Mouse (Mus musculus): Measurements from ENCODE around the gene Ahcyl1.
"Not testable (repeated sequence)": the region's sequence is repeated elsewhere in the genome, so short reads cannot be mapped to it uniquely, and the experiment has no call there.

The Ahcyl1 gene

DNA sequence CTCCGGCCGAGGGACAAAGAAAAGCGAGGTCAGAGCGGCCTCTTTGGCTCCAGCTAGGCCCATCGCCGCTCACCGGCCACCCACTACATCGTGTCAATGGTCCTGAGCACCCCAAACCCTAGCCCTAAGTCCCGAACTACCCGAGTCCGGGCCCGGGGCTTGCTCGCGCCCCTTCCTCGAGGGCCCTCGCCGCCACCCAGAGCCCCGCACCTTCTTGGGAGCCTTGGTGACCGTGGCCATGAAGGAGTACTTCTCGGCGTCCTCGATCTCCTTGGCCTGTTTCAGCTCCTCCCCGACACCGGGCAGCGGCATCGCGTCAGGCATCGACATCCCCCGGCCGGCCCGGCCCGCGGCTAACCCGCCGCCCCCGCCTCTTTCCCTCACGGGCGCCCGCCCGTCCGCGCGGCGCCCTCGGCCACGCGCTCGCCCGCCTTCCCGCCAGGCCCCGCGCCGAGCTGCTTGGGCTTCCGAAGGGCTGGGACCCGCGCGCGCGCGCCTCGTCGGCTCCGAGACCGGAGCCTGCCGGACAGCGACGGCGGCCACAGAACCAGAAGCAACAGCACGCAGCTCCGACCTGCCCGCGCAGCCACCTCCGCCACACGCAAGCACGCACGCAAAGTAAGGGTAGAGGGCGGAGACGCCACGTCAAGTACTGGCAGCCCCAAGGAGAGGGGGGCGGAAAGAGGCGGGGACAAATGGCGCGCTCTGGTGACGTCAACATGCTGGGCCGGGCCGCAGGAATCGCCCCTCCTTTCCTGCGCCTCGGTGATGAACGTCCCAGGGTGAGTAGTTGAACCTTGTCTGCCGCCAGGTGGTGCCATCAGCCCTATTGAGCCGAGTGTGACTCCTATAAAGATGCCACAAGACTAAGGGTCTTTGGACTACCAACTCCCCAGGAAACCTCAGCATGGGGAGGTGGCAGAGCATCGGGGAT is at the start of gene Ahcyl1:
Gene Ahcyl1 (minus strand): TSS at position 613 of the 934 bp plus-strand sequence.
- DNase-seq (ENCODE audit: low spot score): peak; percentile 99

DNA sequence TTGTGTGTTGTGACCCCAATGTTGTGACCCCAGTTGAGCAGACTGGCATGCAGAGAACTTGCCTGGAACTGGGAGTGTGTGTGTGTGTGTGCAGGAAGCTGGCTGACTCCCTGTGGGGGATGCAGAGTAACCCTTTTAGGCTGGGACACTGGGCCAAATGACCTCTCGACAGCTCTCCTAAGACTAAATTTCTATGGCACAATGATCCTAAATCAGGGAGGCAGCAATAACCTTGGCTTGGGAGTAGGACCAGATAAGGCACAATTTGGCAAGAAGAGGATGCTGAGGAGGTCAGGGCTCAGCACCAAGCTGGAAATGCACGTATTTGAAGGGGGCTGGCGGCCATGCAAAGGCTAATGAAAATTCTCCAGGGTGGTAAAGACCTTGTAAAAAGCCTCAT is 49.7 kb upstream of the Ahcyl1 start:
- DNase-seq (ENCODE audit: low spot score): no peak

DNA sequence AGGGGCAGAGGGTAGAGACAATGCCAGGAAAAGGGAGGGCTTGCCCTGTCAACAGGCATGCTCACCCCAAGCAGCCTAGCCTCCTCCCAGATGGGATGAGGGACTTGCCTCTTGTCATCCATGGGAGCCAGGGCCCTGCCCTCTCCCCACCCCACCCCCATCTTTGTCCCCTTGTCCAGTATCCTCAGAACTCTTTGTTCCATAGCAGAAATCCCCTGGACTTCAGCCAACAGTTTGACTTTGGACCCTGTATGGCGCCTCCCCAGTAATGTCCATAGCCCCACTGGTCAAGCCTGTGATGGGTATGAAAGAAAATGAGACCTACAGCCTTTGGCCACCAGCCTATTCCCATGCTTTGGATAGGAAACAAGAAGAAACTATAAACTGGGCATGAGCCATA is 47.3 kb upstream of the Ahcyl1 start:
- no peak for DNase-seq (ENCODE audit: low spot score)

DNA sequence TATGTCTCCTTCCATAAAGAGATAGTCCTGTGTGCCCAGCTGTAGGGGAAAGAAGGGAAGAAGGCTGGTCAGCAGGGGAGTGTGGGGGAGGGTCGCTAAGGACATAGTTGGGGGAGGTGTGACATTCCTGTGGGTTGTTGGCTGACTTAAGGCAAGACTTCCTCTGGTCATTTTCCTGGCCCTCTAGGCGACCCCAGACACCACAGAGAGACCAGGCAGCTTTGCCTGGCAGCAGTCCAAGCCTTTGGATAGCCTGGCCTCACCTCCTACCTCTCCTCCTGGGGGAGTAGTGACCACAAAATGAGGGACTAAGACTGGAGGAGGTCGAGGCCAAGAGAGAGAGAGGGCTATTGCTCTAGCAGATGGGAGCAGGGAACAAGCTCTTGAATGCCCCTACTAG is 46.7 kb upstream of the Ahcyl1 start:
- no peak for DNase-seq (ENCODE audit: low spot score)

DNA sequence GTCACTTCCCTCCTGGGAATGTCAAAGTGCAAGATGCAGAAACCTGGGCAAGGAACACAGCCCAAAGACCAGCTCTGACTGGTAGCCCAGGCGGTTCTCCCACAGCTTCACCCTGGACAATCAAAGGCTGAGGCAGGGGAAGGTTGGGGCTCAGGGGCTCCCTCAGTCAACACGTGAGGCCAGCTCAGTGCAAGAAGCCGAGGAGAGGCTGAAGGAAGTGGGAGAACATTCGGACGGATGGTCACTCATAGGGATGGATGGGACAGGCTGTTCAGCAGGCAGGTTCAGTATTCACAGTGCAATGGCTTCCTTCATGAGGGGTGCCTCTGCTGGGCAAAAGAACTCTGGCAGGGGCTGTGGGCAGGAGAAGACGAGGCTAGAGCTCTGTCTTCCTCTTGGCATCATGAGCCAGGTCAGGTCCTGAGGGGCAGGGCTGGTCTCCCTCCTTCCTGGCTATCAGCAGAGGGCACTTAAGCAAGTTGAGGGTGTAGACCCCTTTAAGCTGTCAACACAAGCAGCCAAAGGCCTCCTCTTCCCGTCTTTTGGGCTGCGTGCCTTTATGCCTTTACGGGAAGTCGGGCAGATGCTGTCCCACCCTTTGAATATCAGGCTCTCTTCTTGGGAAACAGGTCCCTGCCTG is 45.8 kb upstream of the Ahcyl1 start:
- no peak for DNase-seq (ENCODE audit: low spot score)

DNA sequence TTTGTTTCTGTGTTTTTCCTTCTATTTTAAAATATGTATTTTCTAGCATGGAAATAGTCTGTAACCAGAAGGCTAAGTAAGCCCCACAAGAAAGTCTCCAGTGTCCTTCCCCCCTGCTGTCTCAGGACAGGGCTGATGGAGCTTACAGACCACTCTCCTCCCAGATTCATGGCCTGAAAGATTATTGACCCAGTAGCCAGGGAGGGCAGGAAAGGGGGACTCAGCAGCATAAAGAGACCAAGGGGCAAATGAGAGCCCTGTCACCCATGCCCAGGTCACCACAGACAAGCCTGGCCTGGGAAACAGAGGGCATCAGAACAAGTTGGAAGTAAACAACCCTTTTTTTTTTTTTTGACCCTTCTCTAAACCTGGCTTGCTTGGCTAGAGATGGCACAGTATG is 45.0 kb upstream of the Ahcyl1 start:
- DNase-seq (ENCODE audit: low spot score): no peak

DNA sequence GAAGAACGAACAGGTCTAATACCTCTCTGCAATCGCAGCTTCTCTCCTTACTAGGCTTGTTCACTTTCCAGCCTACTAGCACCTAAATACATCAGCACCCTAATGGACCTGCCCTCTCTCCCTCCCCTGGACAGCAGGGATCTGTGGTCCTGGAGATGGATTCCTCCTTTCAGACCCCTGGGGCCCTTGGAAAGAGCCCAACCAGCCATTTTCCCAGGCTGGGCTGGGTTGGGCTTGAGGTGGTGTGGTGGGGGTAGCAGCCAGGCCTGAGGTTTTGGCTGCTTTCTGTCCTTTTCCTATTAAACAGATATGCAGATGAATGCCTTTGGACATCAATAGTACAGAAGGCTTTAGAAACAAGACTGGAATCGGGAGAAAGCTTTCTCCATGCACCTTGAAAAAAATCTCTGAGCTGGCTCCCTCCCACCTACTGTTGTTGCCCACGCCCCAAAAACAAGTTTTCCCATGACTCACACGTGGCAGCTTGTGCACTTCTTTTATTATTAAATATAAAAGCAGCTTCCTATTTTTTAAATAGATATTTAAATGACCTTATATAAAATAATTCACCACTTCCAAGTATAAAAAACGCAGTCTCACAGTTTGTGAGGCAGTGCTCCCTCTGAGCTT is 44.3 kb upstream of the Ahcyl1 start:
- DNase-seq (ENCODE audit: low spot score): peak; percentile 85

DNA sequence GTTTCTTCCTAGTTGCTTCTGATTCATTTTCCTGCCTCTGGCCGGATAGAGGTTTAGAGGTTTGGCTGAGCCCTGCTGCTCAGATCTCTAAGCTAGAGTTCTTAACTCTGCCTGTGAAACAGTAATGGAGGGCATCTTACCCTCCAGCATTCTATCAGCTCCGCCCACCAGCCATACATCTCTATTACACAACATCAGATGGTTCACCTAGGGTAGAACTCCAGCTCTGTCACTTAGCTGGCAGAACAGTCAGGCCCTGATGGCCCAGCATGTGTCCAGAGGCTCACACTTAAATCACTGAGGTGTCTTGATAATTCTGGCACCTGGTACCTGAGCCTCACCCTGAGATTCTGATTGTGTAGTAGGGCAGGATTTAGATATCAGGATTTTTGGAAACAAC is 43.6 kb upstream of the Ahcyl1 start:
- no peak for DNase-seq (ENCODE audit: low spot score)

DNA sequence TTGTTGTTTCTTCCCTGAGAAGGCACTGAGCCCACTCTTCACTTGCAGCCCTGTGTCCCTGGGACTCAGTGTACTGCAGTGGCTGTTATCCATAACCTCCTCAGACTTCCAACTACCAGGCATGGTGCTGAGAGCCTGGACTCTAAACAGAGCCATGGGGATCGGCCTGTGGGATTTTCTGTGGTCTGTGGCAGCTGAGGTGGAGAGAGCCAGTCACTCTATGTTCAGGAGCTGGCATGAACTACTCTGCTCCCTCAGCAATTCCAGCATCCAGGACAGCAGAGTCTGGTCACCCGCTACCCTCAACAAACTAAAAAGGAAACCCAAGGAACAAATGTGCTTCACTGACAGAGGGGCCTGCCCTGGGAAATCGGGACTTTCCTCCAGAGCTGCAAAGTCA is 43.1 kb upstream of the Ahcyl1 start:
- DNase-seq (ENCODE audit: low spot score): no peak

DNA sequence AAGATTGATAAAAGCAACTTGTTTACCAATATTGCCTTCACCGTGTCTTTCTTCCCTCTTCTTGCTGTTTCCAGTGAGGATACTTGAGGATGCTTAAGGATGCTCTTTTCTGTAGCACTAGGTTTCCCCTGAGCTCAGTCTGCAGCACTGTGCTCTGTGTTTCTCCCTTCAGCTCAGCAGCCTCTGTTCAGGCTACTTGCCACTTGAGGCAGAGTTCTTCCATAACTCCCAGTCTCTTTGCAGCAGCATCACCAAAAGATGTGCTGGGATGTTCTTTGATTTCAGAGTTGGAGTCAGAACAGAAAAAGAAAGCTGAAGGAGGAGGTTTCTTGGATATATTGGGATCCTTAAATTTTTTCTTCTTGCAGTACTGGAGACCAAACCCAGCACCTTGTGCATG is 42.3 kb upstream of the Ahcyl1 start:
- no peak for DNase-seq (ENCODE audit: low spot score)

DNA sequence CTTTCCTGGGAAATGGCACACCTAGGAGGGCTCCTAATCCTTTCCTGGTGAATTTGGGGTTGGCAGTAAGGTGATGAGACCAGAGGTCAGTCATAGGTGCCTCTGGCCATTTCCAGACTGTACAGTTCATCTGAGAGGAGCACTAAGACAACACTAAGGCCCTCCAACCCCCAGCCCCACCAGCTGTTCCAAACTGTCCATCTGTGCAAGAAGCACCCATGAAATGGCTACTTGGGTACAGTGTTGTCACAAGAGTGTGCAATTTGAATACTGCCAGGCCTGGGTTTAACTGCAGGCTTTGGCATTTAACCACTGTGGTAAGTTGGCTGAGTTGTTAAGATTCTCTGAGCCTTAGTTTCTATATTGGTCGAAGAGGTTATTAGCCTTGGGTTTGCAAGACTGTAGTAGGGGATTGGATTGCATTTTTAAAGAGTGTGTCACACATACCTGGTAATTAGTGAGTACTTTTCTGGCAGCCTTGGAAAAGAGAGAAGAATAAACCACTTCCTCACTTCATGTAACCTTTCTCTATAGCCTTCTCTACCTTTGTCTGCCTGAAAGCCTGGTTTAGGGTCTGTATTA is 41.3 kb upstream of the Ahcyl1 start:
- DNase-seq (ENCODE audit: low spot score): no peak

DNA sequence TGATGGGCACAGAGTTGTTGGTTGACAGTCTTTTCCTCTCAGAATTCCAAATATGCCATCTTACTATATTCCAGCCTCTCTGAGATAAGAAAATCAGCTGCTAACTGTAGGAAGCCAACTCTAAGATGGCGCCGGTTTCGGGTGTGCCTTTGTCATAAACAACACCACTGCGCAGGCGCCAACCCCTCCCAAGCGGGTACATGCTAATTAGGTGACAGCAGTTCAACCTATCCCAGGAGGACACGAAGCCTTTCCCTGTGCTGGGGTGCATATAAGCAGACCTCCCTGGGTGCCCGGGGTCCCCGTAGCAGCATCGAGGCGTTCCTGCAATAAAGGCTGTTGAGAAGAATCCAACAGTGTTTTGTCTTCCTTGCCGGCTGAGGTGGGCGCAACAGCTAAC is 39.3 kb upstream of the Ahcyl1 start:
- DNase-seq (ENCODE audit: low spot score): not testable (repeated sequence)

DNA sequence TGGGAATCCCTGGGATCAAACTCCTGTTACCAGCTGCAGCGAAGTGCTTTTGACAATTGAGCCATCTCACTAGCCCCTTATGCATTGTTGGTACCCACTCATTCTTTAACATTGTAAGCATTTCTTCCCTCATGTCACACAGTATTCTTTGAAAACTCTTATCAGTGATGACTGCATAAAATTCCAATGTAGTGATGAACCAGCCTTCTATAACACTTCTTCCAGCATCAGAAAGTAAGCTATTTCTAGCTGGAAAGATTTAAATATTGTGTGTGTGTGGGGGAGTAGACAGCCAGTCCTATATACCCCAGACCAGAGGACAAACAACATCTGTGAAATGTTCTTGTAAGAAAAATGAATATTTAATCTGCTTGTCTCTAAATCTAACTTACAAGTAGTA is 37.0 kb upstream of the Ahcyl1 start:
- no peak for DNase-seq (ENCODE audit: low spot score)

DNA sequence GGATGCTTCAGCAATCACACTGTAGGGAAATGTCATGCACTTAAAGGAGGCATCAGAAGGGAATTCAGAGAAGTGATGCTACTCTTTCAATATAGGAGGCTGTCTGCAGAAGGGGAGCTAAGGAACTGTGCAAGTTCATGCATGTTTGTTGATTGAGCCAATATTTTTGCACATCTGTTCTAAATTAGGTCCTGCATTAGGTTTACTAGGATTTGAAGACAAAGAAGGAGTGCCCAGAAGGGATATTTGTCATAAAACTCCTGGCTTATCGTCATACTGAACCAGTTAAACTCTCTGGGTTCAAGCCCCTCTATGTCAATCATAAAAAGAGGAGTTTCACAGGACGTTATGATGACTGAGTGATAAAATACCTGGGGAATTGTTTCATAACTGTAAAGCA is 33.9 kb upstream of the Ahcyl1 start:
- no peak for DNase-seq (ENCODE audit: low spot score)

DNA sequence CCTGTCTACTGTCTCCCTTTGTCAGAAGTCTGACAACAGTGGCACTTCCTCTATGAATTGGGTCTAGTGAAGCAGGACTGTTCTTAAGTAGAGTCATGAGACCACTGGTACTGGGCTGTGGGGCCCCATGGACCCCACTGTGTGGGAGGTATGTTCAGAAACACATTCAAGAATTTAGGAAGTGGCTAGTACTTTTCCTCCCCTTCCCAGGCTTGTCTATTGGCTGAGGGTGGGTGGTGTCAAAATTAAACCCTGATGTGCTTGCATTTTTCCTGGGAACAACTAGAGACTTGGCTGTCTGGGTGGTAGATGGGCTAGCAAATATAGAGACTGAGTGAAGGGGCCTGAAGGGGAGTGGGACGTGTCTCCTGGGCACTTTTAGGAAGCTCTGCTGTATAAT is 32.1 kb upstream of the Ahcyl1 start:
- no peak for DNase-seq (ENCODE audit: low spot score)

DNA sequence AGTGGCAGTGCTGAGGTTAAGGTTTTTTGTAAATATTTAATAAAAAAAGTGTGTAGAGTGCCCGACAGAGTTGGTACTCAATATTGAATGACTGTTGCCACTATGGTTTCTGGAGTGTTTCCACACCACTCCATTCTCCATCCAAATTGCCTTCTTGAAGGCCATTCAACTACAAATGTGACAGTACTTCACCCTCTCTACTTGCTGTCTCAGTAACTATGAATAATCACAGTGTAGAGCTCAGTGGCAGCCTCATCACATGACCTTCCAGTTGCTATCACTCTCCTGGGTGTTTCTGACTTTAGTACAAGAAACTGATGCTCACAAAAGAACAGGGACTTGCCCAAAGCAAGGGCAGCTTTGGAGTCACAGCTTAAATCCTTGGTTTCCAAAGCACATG is 19.6 kb upstream of the Ahcyl1 start:
- no peak for DNase-seq (ENCODE audit: low spot score)

DNA sequence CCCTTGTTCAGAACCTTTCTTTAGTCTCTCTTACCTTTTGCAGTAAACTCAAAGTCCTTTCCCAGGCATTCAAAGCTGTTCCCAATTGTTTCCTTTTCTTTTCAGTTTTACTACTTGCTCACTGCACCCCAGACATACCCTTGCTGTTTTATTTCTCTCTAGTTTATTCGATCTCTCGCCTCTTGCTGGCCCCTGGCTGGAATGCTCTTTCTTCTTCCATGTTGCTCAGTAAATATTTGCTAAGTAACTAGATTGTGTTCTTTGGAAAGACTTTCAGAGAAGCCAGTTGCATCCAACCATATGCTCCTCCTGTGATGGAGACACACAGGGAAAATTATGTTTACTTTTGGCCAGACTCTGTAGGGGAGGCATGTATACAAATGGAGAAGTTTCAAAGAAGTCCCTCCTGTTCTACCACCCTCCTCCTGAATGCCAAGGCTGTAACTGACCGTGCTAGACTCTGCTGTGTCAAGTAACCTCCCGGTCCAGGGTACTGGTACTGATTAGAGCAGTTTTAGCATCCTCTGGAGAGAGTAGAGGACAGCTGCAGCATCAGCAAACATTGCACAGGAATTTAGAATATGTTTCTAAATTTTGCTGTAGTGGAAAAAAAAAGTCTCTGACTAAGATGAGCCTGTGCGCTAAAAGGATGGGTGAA is 18.0 kb upstream of the Ahcyl1 start:
- DNase-seq (ENCODE audit: low spot score): no peak

DNA sequence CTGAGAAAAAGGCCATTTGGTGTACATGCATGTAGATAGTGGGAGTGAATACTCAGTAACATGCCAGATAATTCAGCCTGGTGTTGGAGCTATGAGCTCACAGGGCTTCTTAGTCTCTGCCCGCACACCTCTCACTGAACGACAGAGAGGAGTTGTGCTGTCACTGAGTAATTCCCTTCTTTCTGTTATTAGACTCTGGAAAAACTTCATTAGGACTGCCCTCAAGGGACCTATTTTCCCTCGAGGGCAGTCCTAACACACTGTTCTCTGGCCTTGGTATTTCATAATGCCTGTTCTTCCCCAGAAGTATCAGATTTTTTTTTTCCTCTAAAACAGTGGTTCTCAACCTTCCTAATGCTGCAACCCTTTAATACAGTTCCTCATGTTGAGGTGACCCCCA is 15.7 kb upstream of the Ahcyl1 start:
- DNase-seq (ENCODE audit: low spot score): no peak

DNA sequence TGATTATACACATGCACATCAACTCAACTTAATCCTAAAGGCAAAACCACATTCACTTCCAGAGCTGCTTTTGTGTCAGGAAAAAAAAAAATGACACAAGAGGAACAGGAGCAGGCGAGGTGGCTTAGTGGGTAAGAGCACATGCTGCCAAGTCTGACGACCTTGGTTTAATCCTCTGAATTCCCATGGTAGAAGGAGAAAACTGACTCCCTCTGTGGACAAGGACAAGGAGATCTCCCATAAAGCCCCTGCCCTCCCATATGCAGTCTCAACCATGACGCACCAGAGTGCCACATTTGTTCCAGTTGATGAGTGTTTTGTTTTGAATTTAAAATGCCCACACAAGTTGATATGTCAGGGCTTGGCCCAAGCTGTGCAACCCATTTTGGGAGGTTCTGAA is 12.8 kb upstream of the Ahcyl1 start:
- no peak for DNase-seq (ENCODE audit: low spot score)

DNA sequence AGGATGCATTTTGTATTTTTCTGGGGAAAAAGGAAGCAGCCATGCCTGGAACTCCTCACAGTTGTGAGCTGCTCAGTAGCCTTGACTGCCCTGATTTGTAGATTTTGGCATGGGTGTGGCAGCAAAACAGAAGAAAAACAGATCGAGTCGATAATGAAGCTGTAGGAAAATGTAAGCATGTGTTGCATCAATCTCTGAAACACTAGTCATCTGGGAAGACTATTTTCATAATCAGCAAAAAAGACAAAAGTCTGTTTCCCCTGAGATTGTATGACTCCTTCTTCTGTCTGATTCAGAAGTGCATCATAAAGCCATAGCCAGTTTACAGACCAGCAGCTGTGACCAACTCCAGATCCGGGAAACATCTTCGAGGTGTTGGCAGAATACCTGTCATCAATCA is 10.9 kb upstream of the Ahcyl1 start:
- no peak for DNase-seq (ENCODE audit: low spot score)

DNA sequence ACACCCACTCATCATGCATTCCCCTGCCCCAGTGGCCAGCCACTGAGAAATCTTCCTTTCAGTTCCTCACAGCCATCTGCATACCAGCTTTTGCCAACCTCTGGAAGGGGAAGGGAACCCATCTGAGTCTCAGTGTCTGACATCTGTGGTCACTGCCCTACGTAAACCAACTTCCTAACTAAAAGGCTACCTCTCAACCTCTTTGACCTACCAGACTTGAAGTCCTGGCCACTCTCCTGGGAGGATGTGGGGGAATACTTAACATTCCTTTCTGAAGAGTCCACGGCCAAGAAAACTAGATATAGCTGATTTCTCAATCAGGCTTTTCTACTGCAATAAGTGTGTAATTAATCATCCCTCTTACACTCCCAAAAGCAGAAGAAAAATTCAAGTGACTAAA is 9.8 kb upstream of the Ahcyl1 start:
- DNase-seq (ENCODE audit: low spot score): no peak

DNA sequence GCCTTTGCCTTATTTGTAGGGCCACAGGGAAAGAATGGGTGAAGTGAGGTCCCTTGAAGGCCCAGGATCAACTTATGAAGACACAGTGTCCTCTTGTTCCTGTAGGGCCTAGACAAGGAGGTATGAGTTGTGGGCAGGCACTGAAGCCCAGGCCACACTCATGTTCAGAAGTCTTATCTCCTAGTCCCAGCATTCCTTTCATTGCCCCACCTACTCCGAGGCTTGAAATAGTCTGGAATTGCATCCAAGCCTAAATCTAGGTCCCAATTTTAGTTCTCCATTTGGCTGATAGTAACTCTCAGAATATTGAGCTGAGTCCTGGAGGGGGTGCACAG is 8.0 kb upstream of the Ahcyl1 start:
- no peak for DNase-seq (ENCODE audit: low spot score)
